Mouse (Mus musculus) adrenal gland, adult 18-20 months (tissue): ENCODE results near the gene Mgme1. TPM values are rescaled to one million over a fixed set of nuclear protein-coding genes. Genes with fewer than 3 reads are reported as not detected.
A peak's percentile ranks its signal among the peaks of the same experiment; 100 is the strongest.

Experiments
- DNase-seq, 2 experiments: peaks; one replicate each; pipeline ENCODE4 v3.0.0; 2021 to 2022; ENCODE audit warnings: low spot score in 2 of 2
- long read RNA-seq, 2 experiments: library from polyadenylated mRNA; stranded (forward); transcript quantifications; one replicate each; pipeline ENCODE4 v2.0.0; 2021
- total RNA-seq, 2 experiments: library from RNA; stranded (reverse); gene quantifications; 1 replicate in 1 of 2; 2 replicates in 1 of 2; pipeline ENCODE4 v1.2.3; 2021

Gene Mgme1
- total RNA-seq: 10 to 100 TPM; 23.2 to 23.7 TPM
- long read RNA-seq, experiment 1, transcript Mgme1-203 (5 exons, 2,308 nt): minor isoform, 6 of 36 reads
- long read RNA-seq, experiment 1, transcript Mgme1-201 (5 exons, 2,840 nt): major isoform, 9 of 36 reads
- long read RNA-seq, experiment 1, partial matches to known transcripts: 2 of 36 reads
- long read RNA-seq, experiment 1, other reads (novel, unspliced or antisense): 18 of 36 reads
- long read RNA-seq, experiment 2, transcript Mgme1-201 (5 exons, 2,840 nt): major isoform, 30 of 96 reads
- long read RNA-seq, experiment 2, transcript Mgme1-203 (5 exons, 2,308 nt): minor isoform, 25 of 96 reads
- long read RNA-seq, experiment 2, partial matches to known transcripts: 7 of 96 reads
- long read RNA-seq, experiment 2, other reads (novel, unspliced or antisense): 31 of 96 reads

GRCm38 (mm10) chr2:144270507-144271420, at the start of gene Mgme1, which contains the start of gene Snx5:
Gene Mgme1, plus strand, starts transcription at chr2:144270663.
Gene Snx5, minus strand, starts transcription at chr2:144270906.
- DNase-seq: peak; percentile 87 to 90

DNA sequence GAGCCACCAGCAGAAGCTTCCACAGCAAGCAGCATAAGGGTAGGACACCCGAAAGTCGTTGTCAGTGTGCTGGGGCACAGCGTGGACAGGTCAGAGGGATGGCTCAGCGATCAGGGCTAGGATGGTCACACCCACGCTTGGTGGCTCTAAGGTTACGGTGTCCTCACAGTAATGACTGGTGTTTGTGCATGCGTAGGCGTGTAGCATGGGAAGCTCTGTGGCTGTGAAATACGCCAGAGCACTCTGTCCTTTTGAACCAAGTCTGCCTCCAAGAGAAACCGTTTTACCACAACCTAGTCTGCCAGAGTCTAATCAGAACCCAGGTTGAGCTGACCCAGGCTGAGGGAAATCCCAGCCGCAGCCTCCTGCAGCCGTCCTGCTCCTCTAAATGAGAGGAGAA, 46.1 kb upstream of the Mgme1 start:
- DNase-seq: peak in 1 of 2 experiments; percentile 26

- no peak for DNase-seq
These were observed 43.4 kb upstream of the Mgme1 start for GRCm38 (mm10) chr2:144226906-144227586.

DNA sequence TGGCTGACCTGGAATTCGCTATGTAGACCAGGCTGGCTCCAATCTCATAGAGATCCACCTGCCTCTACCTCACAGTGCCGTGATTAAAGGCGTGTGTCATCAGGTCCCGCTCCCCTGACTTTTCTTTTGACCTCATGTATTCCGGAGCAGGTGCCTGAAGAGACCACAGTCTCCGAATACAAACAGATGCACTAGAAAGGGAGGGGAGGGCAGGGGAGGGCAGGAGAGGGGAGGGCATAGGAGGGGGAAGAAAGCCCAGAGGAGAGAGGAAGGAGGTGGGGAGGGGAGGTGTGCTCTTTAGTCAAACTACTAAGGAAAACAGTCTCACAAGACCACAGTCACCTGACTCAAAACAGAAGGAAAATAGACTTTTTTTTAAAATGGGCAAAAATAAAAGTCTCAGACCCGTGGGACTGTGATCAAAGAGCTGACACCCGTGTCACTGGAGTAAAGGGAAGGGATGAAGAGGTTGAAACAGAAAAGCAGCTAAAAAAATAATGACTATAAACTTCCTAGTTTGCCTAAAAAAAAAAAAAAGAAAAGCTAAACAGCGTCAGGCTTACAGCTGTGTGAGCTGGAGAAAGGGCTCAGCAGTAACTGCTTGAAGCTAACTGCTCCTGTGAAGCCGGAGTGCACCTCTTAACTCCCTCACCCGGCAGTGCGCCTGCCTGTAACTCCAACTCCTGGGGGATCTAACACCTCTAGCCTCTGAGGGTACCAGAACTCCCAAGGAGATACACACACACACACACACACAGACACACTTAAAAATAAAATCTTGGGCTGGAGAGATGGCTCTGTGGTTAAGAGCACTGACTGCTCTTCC, 41.7 kb upstream of the Mgme1 start:
- DNase-seq: no peak

- DNase-seq: no peak
These were observed 40.8 kb upstream of the Mgme1 start for GRCm38 (mm10) chr2:144229647-144230046.

GRCm38 (mm10) chr2:144230498-144230897, 40.0 kb upstream of the Mgme1 start:
- DNase-seq: no peak

DNA sequence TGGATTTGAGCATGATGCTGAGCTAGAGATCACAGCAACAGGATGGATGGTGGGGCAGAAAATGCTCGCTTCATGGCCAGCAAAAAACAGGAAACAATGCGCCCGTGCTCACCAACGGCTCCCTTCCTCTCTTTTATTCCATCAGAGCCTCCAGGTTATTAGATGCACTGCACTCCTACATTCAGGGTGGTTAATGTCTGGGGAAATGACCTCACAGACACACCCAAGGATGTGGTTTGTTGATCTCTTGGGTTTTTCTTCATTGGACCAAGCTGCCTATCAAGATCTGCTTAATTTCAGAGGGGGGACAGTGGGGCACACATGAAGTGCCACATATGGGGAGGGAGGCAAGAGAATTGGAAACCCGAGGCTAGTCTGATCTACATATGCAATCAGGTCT, 39.3 kb upstream of the Mgme1 start:
- DNase-seq: no peak

DNA sequence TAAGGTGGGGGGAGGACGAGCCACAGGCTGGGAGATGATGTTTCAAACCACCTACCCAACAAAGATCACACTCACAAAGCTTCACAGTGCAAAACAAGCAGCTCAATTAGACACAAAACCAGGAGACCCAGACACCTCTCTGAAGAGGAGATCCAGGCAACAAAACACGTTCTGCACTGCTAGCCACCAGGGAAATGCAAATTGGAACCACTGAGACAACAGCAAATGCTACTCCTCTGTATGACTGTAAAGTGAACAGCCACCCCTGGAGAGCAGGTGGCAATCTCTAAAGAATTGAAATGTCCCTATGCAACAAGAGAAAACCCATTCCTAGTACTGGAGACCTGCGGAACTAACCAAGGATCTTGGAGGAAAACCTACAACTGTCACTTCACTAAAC, 36.9 kb upstream of the Mgme1 start:
- DNase-seq: no peak

GRCm38 (mm10) chr2:144235776-144236175, 34.7 kb upstream of the Mgme1 start:
- DNase-seq: no peak

GRCm38 (mm10) chr2:144236791-144237584, 33.5 kb upstream of the Mgme1 start:
- DNase-seq: no peak

DNA sequence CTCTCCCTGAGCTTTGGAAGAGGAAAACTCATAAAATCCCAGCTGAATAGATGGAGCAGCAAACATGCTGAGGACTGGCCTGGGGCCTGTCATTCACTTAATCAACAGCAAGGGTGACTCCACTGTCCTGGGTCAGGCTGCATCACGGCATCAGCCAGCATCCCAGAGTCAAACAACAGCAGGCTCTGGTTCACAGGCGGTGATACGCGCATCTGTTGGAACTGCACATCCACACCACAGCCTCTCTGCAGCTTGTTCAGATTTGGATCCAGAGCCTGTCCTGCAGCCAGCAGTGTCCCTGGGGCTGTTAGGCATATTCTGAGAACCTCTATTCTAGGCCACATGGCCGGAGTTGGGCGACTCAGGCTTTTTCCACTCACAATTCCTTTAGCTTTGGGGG, 32.1 kb upstream of the Mgme1 start:
- no peak for DNase-seq

- DNase-seq: no peak
These were observed 31.1 kb upstream of the Mgme1 start for GRCm38 (mm10) chr2:144239318-144239717.

GRCm38 (mm10) chr2:144240095-144240899, 30.2 kb upstream of the Mgme1 start:
- DNase-seq: no peak

DNA sequence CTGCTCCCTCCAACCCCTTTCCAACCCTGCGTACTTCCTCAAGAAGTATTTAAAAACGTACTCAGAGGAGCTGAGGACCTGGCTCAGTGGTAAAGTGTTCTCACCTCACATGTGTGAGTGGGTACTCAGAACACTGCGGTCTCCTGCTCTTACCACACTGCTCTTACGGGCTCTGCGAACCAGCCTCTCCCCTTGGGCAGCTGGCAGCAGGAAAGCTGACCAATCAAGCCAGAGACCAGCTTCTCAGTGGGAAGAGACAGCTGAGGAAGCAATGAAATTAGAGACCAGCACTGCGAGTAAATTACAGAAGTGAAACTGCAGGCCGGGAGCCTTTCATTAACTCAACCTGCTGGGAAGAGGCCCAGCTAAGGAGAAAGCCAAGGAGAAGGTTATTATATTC, 25.0 kb upstream of the Mgme1 start:
- DNase-seq: no peak

DNA sequence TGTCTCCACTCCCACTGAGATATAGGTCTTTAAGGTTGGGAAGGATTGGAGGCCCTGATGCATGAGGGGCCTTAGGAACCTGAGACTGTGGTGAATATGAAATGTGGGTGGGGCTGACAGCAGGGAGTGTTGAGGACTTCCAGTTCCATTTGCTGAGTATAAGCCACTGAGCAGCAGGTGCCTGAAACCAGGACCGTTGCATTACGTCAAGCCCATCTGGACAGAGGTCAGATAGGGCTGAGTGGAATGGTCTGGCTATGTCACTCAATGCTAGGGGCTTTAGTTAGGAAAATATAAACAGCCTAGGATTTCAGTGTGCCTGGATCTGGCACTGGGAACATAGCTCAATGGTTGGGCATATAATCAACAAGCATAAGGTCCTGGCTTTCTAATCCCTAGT, 24.2 kb upstream of the Mgme1 start:
- DNase-seq: no peak

DNA sequence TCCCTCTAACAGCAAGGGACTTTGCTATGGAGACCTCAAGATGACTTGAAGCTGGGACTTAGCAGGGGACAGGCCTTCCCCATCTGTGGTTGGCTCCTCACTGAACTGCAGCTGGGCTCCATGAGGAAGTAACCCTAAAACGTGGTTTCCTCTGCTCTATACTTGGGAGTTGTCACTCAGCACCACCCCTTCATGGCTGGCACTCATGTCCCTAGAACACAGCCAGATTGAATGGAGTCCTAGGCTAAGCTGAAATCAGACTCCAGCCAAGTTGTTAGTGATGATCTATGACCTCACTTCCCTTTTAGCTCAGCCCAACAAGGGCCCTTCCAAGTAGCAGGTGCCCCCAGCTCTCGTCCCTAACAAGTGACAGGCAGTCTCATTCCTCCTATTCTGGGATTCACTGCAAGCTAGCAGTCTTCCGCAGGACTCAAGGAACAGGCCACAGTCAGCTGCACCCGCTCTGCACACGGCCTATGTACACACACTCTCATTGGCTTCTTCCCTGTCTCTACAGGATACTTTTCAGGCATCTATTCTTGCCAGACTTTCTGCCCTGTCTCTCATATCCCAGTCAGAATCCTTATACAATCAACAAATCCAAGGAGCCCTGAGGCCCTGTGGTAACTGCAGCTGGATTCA, 23.0 kb upstream of the Mgme1 start:
- no peak for DNase-seq

- DNase-seq: no peak
These were observed 21.7 kb upstream of the Mgme1 start for GRCm38 (mm10) chr2:144248613-144249376.

DNA sequence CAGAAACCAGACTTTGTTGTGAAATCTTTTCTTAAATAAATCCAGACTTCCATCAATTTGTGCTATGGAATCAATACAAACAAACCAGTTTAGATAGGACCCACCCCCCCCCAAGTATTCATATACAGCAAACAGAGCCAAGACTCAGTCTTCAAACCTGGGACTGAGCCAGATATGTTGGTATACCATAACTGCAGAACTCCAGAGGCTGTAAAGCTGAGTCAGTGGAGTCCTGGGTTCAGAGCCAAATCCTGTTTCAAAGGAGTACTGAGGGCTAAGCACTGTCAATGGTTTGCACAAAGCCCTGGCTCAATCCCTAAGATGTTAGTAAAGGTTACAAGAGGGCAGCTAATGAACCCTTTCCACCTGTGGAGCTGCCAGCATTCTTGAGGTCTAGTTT, 20.4 kb upstream of the Mgme1 start:
- DNase-seq: no peak
